Mouse (Mus musculus): ENCODE data around the gene Trp53. TPM values are rescaled to one million over a fixed set of nuclear protein-coding genes. Genes with fewer than 3 reads are reported as not detected.
"Not testable (repeated sequence)": the region's sequence is repeated elsewhere in the genome, so short reads cannot be mapped to it uniquely, and the experiment has no call there.

The Trp53 gene
- polyA plus RNA-seq, 1 experiment from 2014 or later: 175 TPM

DNA sequence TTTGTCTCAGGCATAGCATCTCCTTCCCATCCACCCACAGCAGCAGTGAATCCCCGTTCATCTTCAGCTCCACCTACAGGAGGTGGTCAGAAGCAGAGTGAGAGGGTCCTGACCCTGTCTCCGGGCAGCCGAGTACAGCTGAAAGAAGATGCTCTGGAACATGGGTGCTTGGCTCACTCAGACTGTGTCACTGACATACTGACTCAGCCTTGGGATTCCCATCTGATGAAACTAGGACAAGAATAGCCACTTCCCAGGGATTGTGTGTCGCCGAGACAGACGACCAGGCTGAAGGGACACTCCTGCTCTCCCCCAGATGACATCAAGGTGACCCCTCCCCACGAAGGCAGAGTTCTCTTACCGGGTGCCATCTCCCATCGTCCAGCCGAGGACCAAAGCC, 36.6 kb downstream of the Trp53 start:
- no peaks in the 10 kb centered on the region for H3K9me3 ChIP-seq

GRCm38 (mm10) chr11:69617805-69618204, 37.6 kb downstream of the Trp53 start, which contains the start of gene Shbg:
Gene Shbg (minus strand): TSS chr11:69617905.
- peaks cover 14% of the 10 kb centered on the region for H3K4me1 ChIP-seq (replicated peaks)
- no peak for ATAC-seq (ENCODE audit: insufficient number of reproducible peaks, insufficient read depth, low FRiP score, low TSS enrichment, low read depth)
- no peak within 1 kb of the TSS for H3K4me2 ChIP-seq
- 64% methylated on average over 5 of the region's 5 CpGs for WGBS
- H3K9ac ChIP-seq (replicated peaks): peak within 1 kb of the TSS; percentile 34; the same call in 1 of the 2 replicates
- H3K27me3 ChIP-seq: 0 out of 2 replicates have a peak, but pooled peaks cover 5% of the 10 kb centered on the region
- H3K4me3 ChIP-seq (replicated peaks): no peak within 1 kb of the TSS
- H3K9me3 ChIP-seq: no peaks in the 10 kb centered on the region
- H3K36me3 ChIP-seq: no peaks in the 10 kb centered on the region
- H3K27ac ChIP-seq: no peak within 1 kb of the TSS

More for the DNA sequence above, 36.6 kb downstream of the Trp53 start:
- Histone ChIP-seq H3K27me3 (0 out of 2 replicates have a peak, but pooled peaks cover 5% of the 10 kb centered on the region), H3K9ac (replicated peaks) (peak overlapping the region; percentile 34; the same call in 1 of the 2 replicates), H3K4me3 (replicated peaks) (no peak overlapping the region), H3K27ac (no peak overlapping the region), H3K36me3 (no peaks in the 10 kb centered on the region), H3K4me1 (replicated peaks) (peaks cover 8% of the 10 kb centered on the region; the same call in 1 of the 2 replicates), H3K4me2 (no peak overlapping the region)
- WGBS: 52% methylated on average over 10 of the region's 10 CpGs
- no peak for ATAC-seq (ENCODE audit: insufficient number of reproducible peaks, insufficient read depth, low FRiP score, low TSS enrichment, low read depth)

DNA sequence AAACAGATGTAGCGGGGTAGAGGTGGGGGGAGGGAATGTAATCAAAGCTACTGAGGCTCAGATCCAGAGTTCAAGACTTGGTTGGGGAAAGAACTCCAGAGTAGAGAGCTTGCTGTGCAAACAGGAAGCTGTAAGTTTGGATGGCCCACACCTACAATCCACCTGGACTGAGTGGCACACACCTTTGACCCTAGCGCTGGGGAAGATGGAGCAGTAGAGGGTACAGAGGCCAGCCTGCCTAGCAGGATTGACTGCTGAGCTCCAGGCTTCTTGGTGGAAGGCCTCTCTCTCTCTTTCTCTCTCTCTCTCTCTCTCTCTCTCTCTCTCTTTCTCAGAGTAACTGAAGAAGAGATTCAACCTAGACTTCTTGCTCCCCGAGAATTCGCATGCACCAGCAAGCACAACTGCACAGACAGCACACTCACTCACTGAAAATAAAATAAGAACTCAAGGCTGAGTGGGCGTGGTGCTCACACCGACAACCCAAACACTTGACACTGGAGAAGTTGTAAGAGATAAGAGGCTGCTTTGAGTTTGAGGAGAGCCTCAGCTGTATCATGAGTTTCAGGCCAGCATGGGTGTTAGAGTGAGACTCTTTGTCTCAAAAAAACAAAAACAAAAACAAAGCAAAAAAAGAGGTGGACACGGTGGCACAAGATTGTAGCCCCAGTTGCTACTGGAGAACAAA, 40.4 kb downstream of the Trp53 start:
- Histone ChIP-seq H3K27ac (no peak overlapping the region), H3K9ac (replicated peaks) (no peak overlapping the region), H3K36me3 (0 out of 2 replicates have a peak, but pooled peaks cover 3% of the 10 kb centered on the region), H3K4me2 (no peak overlapping the region), H3K4me3 (replicated peaks) (no peak overlapping the region), H3K9me3 (no peaks in the 10 kb centered on the region), H3K4me1 (replicated peaks) (peaks cover 10% of the 10 kb centered on the region), H3K27me3 (0 out of 2 replicates have a peak, but pooled peaks cover 5% of the 10 kb centered on the region)
- ATAC-seq (ENCODE audit: insufficient number of reproducible peaks, insufficient read depth, low FRiP score, low TSS enrichment, low read depth): no peak
- WGBS: 86% methylated on average over 7 of the region's 7 CpGs

GRCm38 (mm10) chr11:69621571-69622268, 41.6 kb downstream of the Trp53 start, which contains the start of gene Sat2:
Gene Sat2 (plus strand): TSS chr11:69622024.
- H3K9me3 ChIP-seq: no peaks in the 10 kb centered on the region
- peak within 1 kb of the TSS; percentile 32 for H3K27ac ChIP-seq
- H3K4me1 ChIP-seq (replicated peaks): peaks cover 10% of the 10 kb centered on the region
- peak within 1 kb of the TSS; percentile 49 for H3K4me3 ChIP-seq (replicated peaks)
- H3K4me2 ChIP-seq: peak within 1 kb of the TSS; percentile 81
- H3K36me3 ChIP-seq: 0 out of 2 replicates have a peak, but pooled peaks cover 3% of the 10 kb centered on the region
- peak; percentile 80 for ATAC-seq (ENCODE audit: insufficient number of reproducible peaks, insufficient read depth, low FRiP score, low TSS enrichment, low read depth)
- 1% methylated on average over 20 of the region's 20 CpGs for WGBS
- H3K9ac ChIP-seq (replicated peaks): peak within 1 kb of the TSS; percentile 82
- 0 out of 2 replicates have a peak, but pooled peaks cover 5% of the 10 kb centered on the region for H3K27me3 ChIP-seq

GRCm38 (mm10) chr11:69622406-69622805, 42.2 kb downstream of the Trp53 start:
- no peak for ATAC-seq (ENCODE audit: insufficient number of reproducible peaks, insufficient read depth, low FRiP score, low TSS enrichment, low read depth)
- 42% methylated on average over 6 of the region's 6 CpGs for WGBS

DNA sequence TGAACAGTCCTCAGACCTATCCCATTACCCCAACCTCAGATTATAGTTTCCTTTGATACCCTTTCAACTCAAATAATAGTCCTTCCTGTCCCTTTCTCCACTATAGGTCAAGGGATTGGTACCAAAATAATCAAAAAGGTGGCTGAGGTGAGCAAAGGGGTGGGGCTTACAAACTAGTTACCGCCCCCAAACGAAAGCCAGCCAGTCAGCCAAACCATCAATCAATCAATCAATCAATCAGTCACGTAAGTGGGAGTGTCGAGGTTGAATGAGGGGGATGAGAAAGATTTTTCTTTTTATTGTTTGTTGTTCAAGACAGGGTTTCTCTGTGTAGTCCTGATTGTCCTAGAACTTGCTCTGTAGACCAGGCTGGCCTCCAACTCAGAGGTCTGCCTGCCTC, 42.8 kb downstream of the Trp53 start:
- H3K4me3 ChIP-seq (replicated peaks): peak overlapping the region; percentile 49; the same call in 1 of the 2 replicates

More at GRCm38 (mm10) chr11:69622406-69622805, 42.2 kb downstream of the Trp53 start:
- peak overlapping the region; percentile 49 for H3K4me3 ChIP-seq (replicated peaks)
- H3K4me1 ChIP-seq (replicated peaks): peaks cover 10% of the 10 kb centered on the region
- H3K4me2 ChIP-seq: peak overlapping the region; percentile 81
- peak overlapping the region; percentile 82 for H3K9ac ChIP-seq (replicated peaks)
- H3K36me3 ChIP-seq: 0 out of 2 replicates have a peak, but pooled peaks cover 3% of the 10 kb centered on the region
- no peaks in the 10 kb centered on the region for H3K27me3 ChIP-seq
- peak overlapping the region; percentile 32; the same call in 1 of the 2 replicates for H3K27ac ChIP-seq
- no peaks in the 10 kb centered on the region for H3K9me3 ChIP-seq

GRCm38 (mm10) chr11:69624339-69624738, 44.2 kb downstream of the Trp53 start:
- WGBS: 77% methylated on average over 2 of the region's 2 CpGs
- H3K27me3 ChIP-seq; H3K9me3 ChIP-seq; H3K4me3 ChIP-seq (replicated peaks); H3K4me2 ChIP-seq; H3K36me3 ChIP-seq; ATAC-seq (ENCODE audit: insufficient number of reproducible peaks, insufficient read depth, low FRiP score, low TSS enrichment, low read depth); H3K9ac ChIP-seq (replicated peaks); H3K4me1 ChIP-seq (replicated peaks); H3K27ac ChIP-seq: not testable (repeated sequence)

More for the DNA sequence above, 42.8 kb downstream of the Trp53 start:
- no peaks in the 10 kb centered on the region for H3K9me3 ChIP-seq
- 0 out of 2 replicates have a peak, but pooled peaks cover 3% of the 10 kb centered on the region for H3K36me3 ChIP-seq
- ATAC-seq (ENCODE audit: insufficient number of reproducible peaks, insufficient read depth, low FRiP score, low TSS enrichment, low read depth): no peak
- no peak overlapping the region for H3K27ac ChIP-seq
- 60% methylated on average over 4 of the region's 4 CpGs for WGBS
- no peaks in the 10 kb centered on the region for H3K27me3 ChIP-seq
- peak overlapping the region; percentile 81 for H3K4me2 ChIP-seq
- peaks cover 10% of the 10 kb centered on the region for H3K4me1 ChIP-seq (replicated peaks)
- H3K9ac ChIP-seq (replicated peaks): no peak overlapping the region

GRCm38 (mm10) chr11:69628286-69628685, 48.1 kb downstream of the Trp53 start:
- no peak overlapping the region for H3K27ac ChIP-seq
- no peak overlapping the region for H3K4me3 ChIP-seq (replicated peaks)
- no peaks in the 10 kb centered on the region for H3K27me3 ChIP-seq
- ATAC-seq (ENCODE audit: insufficient number of reproducible peaks, insufficient read depth, low FRiP score, low TSS enrichment, low read depth): no peak
- no peaks in the 10 kb centered on the region for H3K4me1 ChIP-seq (replicated peaks)
- no peaks in the 10 kb centered on the region for H3K9me3 ChIP-seq
- 0 out of 2 replicates have a peak, but pooled peaks cover 3% of the 10 kb centered on the region for H3K36me3 ChIP-seq
- 39% methylated on average over 6 of the region's 6 CpGs for WGBS
- H3K9ac ChIP-seq (replicated peaks): no peak overlapping the region
- no peak overlapping the region for H3K4me2 ChIP-seq

DNA sequence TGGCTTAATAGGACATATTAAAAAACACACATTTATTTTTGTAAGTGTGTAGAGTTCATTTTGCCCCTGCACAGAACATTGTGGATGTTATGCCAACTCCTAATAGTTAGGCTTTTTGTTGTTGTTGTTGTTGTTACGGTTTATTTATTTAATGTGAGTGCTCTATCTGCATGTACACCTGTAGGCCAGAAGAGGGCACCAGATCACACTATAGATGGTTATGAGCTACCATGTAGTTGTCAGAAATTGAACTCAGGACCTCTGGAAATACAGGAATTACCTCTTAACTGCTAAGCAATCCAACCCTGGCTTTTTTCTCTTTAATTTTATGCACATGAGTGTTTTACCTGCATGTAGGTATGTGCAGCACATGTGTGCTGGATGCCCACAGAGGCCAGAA, 49.6 kb downstream of the Trp53 start:
- Histone ChIP-seq H3K9ac (replicated peaks) (no peak overlapping the region), H3K4me3 (replicated peaks) (no peak overlapping the region), H3K9me3 (no peaks in the 10 kb centered on the region), H3K4me2 (no peak overlapping the region), H3K27me3 (no peaks in the 10 kb centered on the region), H3K36me3 (peaks cover 2% of the 10 kb centered on the region; the same call in 1 of the 2 replicates), H3K27ac (no peak overlapping the region), H3K4me1 (replicated peaks) (peaks cover 10% of the 10 kb centered on the region)
- WGBS: 70% methylated on average over 1 of the region's 1 CpGs
- ATAC-seq (ENCODE audit: insufficient number of reproducible peaks, insufficient read depth, low FRiP score, low TSS enrichment, low read depth): no peak

GRCm38 (mm10) chr11:69632284-69633089, 52.3 kb downstream of the Trp53 start, which contains the start of gene Fxr2:
Gene Fxr2 (plus strand): TSS chr11:69632990.
- 1% methylated on average over 45 of the region's 56 CpGs for WGBS
- peaks cover 18% of the 10 kb centered on the region for H3K36me3 ChIP-seq
- H3K9me3 ChIP-seq: no peaks in the 10 kb centered on the region
- H3K4me3 ChIP-seq (replicated peaks): peak within 1 kb of the TSS; percentile 99
- no peaks in the 10 kb centered on the region for H3K27me3 ChIP-seq
- peak within 1 kb of the TSS; percentile 99 for H3K9ac ChIP-seq (replicated peaks)
- H3K27ac ChIP-seq: peak within 1 kb of the TSS; percentile 97
- peak within 1 kb of the TSS; percentile 83 for H3K4me2 ChIP-seq
- H3K4me1 ChIP-seq (replicated peaks): peaks cover 22% of the 10 kb centered on the region
- ATAC-seq (ENCODE audit: insufficient number of reproducible peaks, insufficient read depth, low FRiP score, low TSS enrichment, low read depth): peak; percentile 99
